Mouse (Mus musculus): ENCODE measurements around the gene Tph1.
A peak's percentile ranks its signal among the peaks of the same experiment; 100 is the strongest.

Tph1 gene

GRCm38 (mm10) chr7:46648431-46649140, 23.8 kb downstream of the Tph1 start:
- no peak for DNase-seq

GRCm38 (mm10) chr7:46643172-46643571, 29.2 kb downstream of the Tph1 start:
- DNase-seq: no peak

- no peak for DNase-seq
Observed at GRCm38 (mm10) chr7:46640062-46640461, 32.3 kb downstream of the Tph1 start.

GRCm38 (mm10) chr7:46639692-46640031, 32.7 kb downstream of the Tph1 start, which contains the start of gene Sergef:
Gene Sergef, minus strand, starts transcription at chr7:46639807.
- peak; percentile 83 to 88 for DNase-seq

GRCm38 (mm10) chr7:46638889-46639691, 33.2 kb downstream of the Tph1 start:
- DNase-seq: no peak

DNA sequence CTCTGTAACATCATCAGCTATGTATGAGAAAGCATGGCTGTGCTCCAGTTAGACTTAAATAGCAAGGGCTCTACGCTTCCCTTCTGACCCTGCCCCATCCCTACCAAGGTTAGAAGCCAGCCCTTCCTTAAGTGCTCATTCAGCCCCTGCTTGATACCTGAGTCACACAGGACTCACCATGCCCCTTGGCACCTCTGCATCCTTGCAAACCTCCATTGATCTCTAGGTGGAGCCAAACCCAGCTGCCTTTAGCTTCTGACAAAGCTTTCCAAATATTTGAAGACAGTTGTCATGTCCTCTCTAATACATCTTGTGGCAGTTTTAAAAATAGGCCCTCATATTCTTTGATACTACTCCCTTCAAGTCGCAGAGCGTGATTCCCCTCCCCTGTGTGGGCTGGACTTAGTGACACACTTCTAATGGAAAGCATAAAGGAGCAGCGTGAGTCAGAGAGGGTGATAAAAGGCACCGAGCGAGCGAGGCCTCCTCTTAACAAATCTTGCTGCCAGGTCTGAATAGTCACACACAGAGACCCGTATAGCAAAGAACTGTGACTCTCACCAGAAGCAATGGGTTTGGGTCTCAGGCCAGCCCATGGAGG, 43.9 kb downstream of the Tph1 start:
- DNase-seq: no peak

GRCm38 (mm10) chr7:46623979-46624378, 48.4 kb downstream of the Tph1 start:
- DNase-seq: no peak

DNA sequence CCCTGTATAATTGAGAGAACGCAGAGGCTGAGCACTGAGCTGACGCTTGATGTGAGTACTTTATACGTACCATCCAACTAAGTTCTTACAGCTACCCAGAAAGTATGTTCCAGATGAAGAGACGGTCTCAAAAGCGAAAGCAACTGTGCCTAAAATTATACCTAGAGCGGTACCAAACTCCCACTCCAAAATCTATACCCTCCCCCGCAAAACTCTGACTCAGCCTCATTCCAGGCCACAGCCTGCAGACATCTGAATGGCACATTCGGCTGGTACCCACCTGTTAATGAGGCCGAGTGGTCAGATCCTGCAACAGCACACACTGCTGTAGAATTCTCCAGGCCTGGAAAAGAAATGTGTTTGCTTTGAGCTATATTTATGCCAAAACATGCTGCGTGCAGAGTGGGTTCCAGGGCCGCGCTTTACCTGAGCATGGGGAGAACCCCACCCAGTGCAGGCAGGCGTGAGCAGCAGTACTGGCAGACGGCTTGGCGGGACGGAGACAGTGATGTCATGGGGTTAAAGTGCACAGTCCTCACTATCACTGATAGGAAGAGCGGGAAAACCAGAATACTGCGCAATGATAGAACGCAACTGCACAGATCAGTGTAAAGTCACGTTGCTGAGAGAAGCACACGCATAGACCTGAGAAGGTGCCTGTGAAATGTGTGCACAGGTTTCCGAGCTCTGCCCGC, 53.8 kb downstream of the Tph1 start:
- no peak for DNase-seq

DNA sequence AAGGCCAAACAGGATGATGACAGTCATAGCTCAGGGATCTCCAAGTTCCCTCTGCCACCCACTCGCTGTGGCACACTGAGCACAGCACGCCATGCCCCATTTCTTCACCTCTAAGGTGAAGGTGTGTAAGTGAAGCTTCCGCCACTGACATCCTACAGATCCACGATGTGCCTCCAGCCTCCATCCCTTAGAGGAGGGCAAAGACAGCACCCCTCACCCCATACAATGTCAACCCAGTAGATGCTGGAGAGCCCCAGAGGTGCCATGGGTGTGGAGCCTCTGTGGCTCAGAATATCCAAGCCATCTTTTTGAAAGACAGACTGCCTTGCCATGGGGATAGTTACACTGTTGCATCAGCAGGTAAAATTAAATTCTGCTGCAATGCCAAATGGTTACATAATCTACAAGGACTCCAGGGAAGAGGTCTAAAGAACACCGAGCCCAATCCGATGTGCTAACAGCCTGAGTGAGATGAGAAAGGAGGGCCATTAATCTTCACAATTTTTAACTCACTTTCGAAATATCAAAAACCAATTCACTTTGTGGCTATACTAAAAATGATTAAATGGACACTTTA, 55.8 kb downstream of the Tph1 start:
- DNase-seq: no peak

DNA sequence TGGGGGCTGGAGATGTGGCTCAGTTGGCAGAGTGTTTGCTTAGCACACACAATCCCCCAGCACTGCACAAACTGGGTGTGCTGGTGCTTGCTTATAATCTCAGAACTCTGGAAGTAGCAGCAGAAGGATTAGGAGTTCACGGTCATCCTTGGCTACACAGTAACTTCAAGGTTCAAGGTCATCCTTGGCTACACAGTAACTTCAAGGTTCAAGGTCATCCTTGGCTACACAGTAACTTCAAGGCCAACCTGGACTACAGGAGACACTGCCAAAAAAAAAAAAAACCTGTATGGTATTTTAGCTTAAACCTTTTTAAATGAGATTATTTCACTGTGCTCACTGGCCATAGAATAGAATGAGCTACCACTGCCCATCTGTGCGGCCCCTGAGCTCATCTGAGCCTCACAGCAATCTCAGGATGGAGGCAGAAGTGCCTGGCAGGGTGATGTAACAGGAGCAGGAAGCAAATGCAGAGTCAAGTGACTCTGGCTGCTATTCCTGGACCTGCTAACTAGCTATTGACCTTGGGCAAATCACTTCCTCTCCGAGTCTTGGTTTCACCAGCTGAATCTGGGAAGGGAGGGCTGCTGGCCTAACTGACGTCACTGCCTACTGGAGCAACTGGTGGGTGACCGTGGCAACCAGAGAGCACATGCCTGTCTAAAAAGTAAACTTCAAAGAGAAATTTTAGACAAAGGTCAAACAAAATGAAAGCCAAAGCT, 56.9 kb downstream of the Tph1 start:
- peak in 1 of 2 experiments; percentile 9 for DNase-seq

- no peak for DNase-seq
Observed at GRCm38 (mm10) chr7:46614263-46614662, 58.1 kb downstream of the Tph1 start.

DNA sequence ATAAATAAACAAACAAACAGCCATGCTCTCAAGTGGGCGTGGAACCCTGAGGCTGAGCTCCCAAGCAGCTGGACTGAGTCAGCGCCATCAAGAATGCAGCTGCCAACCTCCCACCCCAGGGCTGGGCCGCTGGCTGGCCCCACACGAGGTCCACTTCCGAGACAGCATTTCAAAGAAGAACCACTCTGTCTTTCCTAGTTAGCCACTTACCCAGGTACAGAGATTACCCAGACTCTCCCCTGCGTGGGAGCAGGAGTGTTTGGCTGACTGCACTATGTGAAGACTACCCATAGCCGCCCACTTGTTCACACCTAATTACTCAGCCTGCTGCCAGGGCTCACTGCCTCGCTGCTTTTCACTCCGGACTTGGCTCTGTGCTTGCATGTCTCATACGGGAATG, 59.2 kb downstream of the Tph1 start:
- DNase-seq: no peak

DNA sequence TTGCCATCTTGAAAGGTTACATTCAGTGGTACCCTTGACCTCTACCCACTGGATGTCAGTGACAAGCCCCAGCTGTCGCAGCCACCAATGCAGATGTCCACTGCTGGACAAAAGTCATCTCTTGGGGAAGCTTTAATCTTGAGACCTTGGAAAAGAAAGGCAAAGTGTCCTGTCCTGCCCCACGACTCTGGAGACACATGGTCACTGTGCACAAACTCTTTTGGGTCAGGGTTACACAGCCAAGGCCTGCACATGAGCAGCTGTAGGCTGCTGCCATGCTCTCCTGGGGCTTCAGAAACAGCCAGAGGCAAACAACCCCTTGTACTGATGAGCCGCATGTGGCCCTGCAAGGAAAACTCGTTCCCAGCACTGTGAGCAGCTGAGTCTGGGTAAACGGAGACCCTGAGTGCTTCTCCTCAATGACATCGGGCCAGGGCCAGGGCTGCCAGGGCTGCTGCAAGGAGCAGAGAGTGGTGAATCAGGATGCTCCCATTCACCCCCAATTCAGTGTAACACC, 59.9 kb downstream of the Tph1 start:
- DNase-seq: no peak

DNA sequence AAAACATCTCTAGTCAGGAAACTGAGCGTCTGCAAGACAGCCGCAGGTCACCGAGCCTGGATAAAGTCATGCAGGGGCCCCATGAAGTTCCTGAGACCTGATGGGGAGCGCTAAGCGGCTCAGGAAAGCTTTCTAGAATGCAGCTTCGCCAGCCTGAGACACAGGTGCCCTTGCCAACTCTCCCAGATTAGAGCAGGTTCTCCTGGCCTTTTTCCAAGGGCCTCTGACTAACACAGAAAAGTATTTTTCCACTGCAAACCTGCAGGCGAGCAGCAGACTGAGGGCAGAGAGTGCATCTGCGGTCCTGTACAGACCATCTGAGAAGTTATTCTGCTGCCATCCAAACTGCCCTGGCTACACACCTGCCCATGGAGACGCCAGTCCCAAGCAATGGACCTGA, 60.4 kb downstream of the Tph1 start:
- no peak for DNase-seq

DNA sequence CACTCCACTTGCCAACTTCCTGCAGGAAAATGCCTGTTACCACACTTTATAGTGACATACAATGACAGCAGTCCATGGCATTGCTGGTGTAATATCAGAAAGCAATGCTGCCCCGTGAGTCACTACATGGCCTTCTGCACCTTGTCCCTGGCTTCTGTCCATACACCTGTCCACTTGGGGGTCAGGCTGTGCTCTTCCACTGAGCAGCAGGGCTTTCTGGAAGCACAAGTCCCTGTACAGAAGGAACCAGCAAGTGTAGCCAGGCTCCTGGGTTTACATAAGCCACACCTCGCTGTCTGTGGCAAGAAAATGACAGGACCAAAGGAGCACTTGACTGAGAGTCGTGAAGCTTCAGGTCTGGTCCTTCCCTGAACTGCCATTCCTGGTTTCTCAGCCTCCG, 63.0 kb downstream of the Tph1 start:
- DNase-seq: no peak

DNA sequence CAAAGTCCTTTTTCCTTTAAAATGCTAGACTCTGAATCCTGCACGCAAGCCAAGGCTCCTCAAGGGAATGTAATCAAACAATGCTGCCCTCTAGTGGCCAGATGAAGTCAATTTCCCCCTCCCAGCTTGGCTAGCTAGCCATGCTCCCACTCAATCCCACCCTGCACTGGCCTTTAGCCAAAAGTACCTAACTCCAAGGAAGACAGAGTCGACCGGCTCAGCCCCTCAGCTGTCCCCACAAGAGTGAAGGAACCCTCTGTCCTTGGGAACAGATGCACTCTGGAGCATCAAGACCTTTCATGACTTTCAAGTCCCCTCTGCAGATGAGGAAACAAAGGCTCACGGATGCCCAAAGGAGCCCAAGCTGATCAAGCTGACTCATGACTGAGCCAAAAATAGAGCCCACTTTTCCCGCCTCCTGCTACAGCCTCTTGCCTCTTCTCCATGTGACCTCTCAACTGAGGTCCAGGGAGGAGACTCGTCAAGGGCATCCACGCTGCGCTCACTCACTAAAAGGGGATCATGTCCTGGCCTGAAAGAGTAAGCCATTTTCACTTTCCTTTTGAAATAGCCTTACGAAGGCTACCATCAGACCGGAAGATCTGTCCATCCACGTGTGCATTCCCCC, 64.8 kb downstream of the Tph1 start:
- peak; percentile 21 to 53 for DNase-seq

DNA sequence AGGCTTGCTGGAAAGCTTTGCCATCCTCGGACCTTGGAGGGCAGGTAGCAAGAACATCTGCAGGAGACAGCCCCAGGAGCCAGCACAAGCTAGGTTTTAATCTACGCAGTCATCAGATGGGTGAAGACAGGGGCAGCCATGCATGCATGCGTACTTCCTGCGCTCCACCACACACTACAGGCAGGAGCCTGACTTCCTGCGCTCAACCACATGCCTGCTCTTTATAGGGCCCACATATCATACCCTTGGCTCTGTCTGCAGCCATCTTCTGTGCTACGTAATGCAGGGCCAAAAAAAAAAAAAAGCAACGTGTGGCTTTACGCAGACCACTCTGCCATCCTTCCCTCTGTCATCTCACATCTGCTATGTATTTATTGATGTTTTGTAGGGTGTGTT, 65.3 kb downstream of the Tph1 start:
- peak; percentile 61 to 66 for DNase-seq

GRCm38 (mm10) chr7:46606391-46607030, 65.8 kb downstream of the Tph1 start:
- DNase-seq: peak; percentile 73 to 83

DNA sequence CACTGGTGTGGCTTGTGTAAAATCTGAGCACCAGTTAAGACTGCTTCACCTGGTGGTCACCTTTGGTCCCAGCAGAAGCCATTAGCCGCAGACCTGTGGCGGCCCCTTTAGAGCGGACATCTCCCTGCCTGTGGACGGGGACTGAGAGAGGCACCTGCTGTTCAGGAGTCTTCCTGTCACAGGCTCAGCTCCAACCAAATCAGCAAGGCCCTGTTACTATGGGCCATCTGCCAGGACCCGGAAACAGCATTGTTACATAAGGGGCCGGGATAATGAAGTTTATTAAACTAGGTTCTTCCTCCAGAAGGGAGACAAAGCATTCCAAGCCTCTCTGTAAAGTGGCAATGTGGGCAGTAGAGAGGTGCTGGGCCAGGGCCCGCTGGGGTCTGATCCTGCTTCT, 69.3 kb downstream of the Tph1 start:
- DNase-seq: no peak

- DNase-seq: no peak
Observed at GRCm38 (mm10) chr7:46602079-46602478, 70.3 kb downstream of the Tph1 start.

- no peak for DNase-seq
Observed at GRCm38 (mm10) chr7:46601097-46601496, 71.2 kb downstream of the Tph1 start.

Data from spleen, adult 18-20 months (tissue).